Mouse (Mus musculus) embryonic facial prominence, embryonic 12.5 days (tissue): Measurements from ENCODE around the gene Nsun3. TPM values are rescaled to one million over a fixed set of nuclear protein-coding genes. Genes with fewer than 3 reads are reported as not detected.
A peak's percentile ranks its signal among the peaks of the same experiment; 100 is the strongest.

Experiments
- ATAC-seq: fragments of 200-750 bp; cut with Nextera tagmentation; 2 replicates; pipeline ENCODE4 v1.8.0; 2017; ENCODE audit not compliant: insufficient number of reproducible peaks, insufficient read depth, low FRiP score, low TSS enrichment
- H3K27ac ChIP-seq: fragments of 300-500 bp; sonication (generic); 2 replicates; pipeline ENCODE4 v1.5.1; 2016; ENCODE audit warnings: mild to moderate bottlenecking
- H3K27me3 ChIP-seq: fragments of 300-500 bp; sonication (generic); 2 replicates; pipeline ENCODE4 v1.6.1; 2016; ENCODE audit warnings: mild to moderate bottlenecking, moderate library complexity
- H3K36me3 ChIP-seq: fragments of 300-500 bp; sonication (generic); 2 replicates; pipeline ENCODE4 v1.6.1; 2016; ENCODE audit warnings: mild to moderate bottlenecking
- H3K4me1 ChIP-seq: fragments of 300-500 bp; sonication (generic); 2 replicates; pipeline ENCODE4 v1.6.1; 2016
- H3K4me2 ChIP-seq: fragments of 300-500 bp; sonication (generic); replicated peaks from 2 replicates; pipeline ENCODE4 v1.6.1; 2016; ENCODE audit warnings: mild to moderate bottlenecking, moderate library complexity
- H3K4me3 ChIP-seq: fragments of 300-500 bp; sonication (generic); 2 replicates; pipeline ENCODE4 v1.5.1; 2016; ENCODE audit warnings: mild to moderate bottlenecking
- H3K9ac ChIP-seq: fragments of 300-500 bp; sonication (generic); 2 replicates; pipeline ENCODE4 v1.6.1; 2016; ENCODE audit warnings: mild to moderate bottlenecking, moderate library complexity
- H3K9me3 ChIP-seq: fragments of 300-500 bp; sonication (generic); 2 replicates; pipeline ENCODE4 v1.6.1; 2016; ENCODE audit warnings: mild to moderate bottlenecking, moderate library complexity
- WGBS: fragments of 180-500 bp; shearing (Covaris S2); methylation state at CpG from one replicate; pipeline ENCODE4 v1.1.7; 2016; 5-methylcytosine and 5-hydroxymethylcytosine counted together
- polyA plus RNA-seq: library from polyadenylated mRNA; unstranded; fragments of >200 nt; fragmentation: Nextera tagmentation; extraction: Ambion mirVana; gene quantifications from 2 replicates; pipeline ENCODE4 v1.2.1, GENCODE M21; 2016

Gene Nsun3
- polyA plus RNA-seq, 1 experiment from 2014 or later = 9.5 TPM

- H3K27me3 ChIP-seq = no peaks in the 10 kb centered on the region
- no peaks in the 10 kb centered on the region for H3K4me1 ChIP-seq
- no peaks in the 10 kb centered on the region for H3K9me3 ChIP-seq
- H3K4me2 ChIP-seq = no peak overlapping the region
- no peak overlapping the region for H3K4me3 ChIP-seq
- WGBS = 82% methylated on average over 3 of the region's 3 CpGs
- peaks cover 17% of the 10 kb centered on the region for H3K36me3 ChIP-seq
- H3K27ac ChIP-seq = no peak overlapping the region
- no peak overlapping the region for H3K9ac ChIP-seq
- no peak for ATAC-seq
Observed at GRCm38 (mm10) chr16:62799839-62800238, 13.2 kb upstream of the Nsun3 start.

DNA sequence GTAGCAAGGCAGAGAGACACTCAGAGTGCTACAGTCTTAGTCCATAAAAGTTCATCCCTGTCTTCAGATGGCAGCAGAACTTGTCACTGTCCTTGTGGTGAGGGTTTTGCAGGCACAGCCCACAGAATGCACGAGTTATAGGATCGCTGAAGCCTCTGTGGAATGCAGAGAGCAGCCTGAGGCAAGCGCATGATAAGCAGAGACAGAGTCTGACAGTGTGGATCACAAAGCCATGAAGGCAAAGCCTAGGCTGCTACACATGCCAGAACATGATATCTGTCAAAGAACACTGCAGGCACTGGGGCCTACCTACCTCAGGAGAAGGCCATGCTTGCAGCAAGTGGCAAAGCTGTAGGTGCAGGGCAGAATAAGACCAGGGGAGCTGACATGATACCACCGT, 12.8 kb upstream of the Nsun3 start:
- ATAC-seq = peak; percentile 41; the same call in 1 of the 2 replicates
- Histone ChIP-seq H3K9ac (no peak overlapping the region), H3K27ac (no peak overlapping the region), H3K27me3 (no peaks in the 10 kb centered on the region), H3K4me1 (no peaks in the 10 kb centered on the region), H3K9me3 (no peaks in the 10 kb centered on the region), H3K4me3 (no peak overlapping the region), H3K4me2 (no peak overlapping the region), H3K36me3 (peaks cover 13% of the 10 kb centered on the region)
- 79% methylated on average over 4 of the region's 4 CpGs for WGBS

DNA sequence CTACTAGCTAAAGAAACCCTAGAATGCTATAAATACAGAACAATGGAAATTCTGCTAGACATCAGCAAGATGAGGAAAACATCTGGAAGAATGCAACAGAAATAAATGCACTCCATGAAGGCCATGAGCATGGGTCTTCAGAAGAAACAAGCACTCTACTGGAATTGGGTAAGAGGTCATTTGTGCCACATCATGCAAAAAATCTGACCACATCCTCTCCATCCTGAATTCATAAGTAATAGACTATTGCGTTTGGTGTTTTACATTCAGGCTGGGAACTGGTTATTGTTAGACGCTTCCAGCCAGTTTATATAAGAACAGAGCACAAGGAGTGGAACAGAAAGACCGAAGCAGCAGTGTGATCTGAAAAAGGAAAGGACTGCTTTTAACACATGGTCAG, 12.2 kb upstream of the Nsun3 start:
- no peaks in the 10 kb centered on the region for H3K27me3 ChIP-seq
- 90% methylated on average over 3 of the region's 3 CpGs for WGBS
- H3K27ac ChIP-seq = no peak overlapping the region
- no peaks in the 10 kb centered on the region for H3K4me1 ChIP-seq
- H3K9ac ChIP-seq = no peak overlapping the region
- H3K4me3 ChIP-seq = no peak overlapping the region
- peaks cover 13% of the 10 kb centered on the region for H3K36me3 ChIP-seq
- no peak for ATAC-seq
- no peak overlapping the region for H3K4me2 ChIP-seq
- H3K9me3 ChIP-seq = no peaks in the 10 kb centered on the region

- Histone ChIP-seq H3K27ac (no peak overlapping the region), H3K9me3 (no peaks in the 10 kb centered on the region), H3K36me3 (peaks cover 9% of the 10 kb centered on the region), H3K9ac (no peak overlapping the region), H3K27me3 (no peaks in the 10 kb centered on the region), H3K4me3 (no peak overlapping the region), H3K4me1 (no peaks in the 10 kb centered on the region), H3K4me2 (no peak overlapping the region)
- no peak for ATAC-seq
- 83% methylated on average over 1 of the region's 1 CpGs for WGBS
Observed at GRCm38 (mm10) chr16:62796608-62797007, 10.0 kb upstream of the Nsun3 start.

DNA sequence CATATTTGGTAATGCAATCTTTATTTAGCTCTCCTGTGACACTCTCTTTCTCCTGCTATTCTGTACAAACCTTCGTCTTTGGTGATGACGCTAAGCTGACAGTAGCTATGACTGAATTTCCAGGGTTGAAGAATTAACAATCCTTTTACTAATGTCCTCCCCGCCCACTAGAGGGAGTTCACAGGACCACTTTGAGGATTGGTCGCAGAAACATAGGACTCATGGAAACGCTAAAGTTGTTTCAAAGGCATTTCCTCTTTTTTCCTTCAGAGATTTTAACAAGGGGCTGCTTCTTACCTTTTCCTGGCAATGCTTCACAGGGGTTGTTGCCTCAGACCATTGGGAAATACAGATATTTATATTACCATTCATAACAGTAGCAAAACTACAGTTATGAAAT, 4.4 kb downstream of the Nsun3 start:
- Histone ChIP-seq H3K4me1 (peaks cover 21% of the 10 kb centered on the region; the same call in 1 of the 2 replicates), H3K4me3 (no peak overlapping the region), H3K27me3 (no peaks in the 10 kb centered on the region), H3K36me3 (no peaks in the 10 kb centered on the region), H3K4me2 (no peak overlapping the region), H3K27ac (no peak overlapping the region), H3K9me3 (no peaks in the 10 kb centered on the region), H3K9ac (no peak overlapping the region)
- no peak for ATAC-seq
- 63% methylated on average over 5 of the region's 5 CpGs for WGBS

GRCm38 (mm10) chr16:62778282-62778681, 8.3 kb downstream of the Nsun3 start:
- H3K4me3 ChIP-seq = no peak overlapping the region
- H3K4me2 ChIP-seq = no peak overlapping the region
- H3K4me1 ChIP-seq = peaks cover 11% of the 10 kb centered on the region; the same call in 1 of the 2 replicates
- no peak overlapping the region for H3K9ac ChIP-seq
- H3K27me3 ChIP-seq = no peaks in the 10 kb centered on the region
- H3K27ac ChIP-seq = no peak overlapping the region
- WGBS = 31% methylated on average over 10 of the region's 10 CpGs
- ATAC-seq = no peak
- H3K36me3 ChIP-seq = no peaks in the 10 kb centered on the region
- no peaks in the 10 kb centered on the region for H3K9me3 ChIP-seq

- H3K4me1 ChIP-seq = peaks cover 11% of the 10 kb centered on the region; the same call in 1 of the 2 replicates
- no peak overlapping the region for H3K4me2 ChIP-seq
- no peak overlapping the region for H3K27ac ChIP-seq
- no peak overlapping the region for H3K9ac ChIP-seq
- no peaks in the 10 kb centered on the region for H3K36me3 ChIP-seq
- no peak for ATAC-seq
- no peaks in the 10 kb centered on the region for H3K27me3 ChIP-seq
- no peak overlapping the region for H3K4me3 ChIP-seq
- H3K9me3 ChIP-seq = no peaks in the 10 kb centered on the region
- WGBS = 84% methylated on average over 11 of the region's 11 CpGs
Observed at GRCm38 (mm10) chr16:62776034-62776433, 10.6 kb downstream of the Nsun3 start.

DNA sequence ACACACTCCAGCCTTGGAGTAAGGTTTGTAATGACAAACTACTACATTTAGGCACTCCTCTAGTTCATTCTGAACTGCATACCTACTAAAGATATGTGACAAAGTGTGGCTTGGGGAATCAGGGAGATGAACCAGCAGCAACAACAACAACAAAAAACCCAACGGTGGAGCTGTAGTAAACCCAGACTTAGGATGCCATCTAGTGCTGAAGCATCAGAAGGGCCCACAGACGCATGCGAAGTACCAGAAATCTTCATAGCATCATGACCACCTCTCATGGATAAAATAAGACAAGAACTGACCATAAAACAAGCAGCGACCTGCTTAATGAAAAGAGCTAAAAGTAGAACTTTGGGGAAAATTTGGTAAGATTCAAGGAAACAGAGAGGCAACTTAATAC, 13.2 kb downstream of the Nsun3 start:
- H3K9me3 ChIP-seq = no peaks in the 10 kb centered on the region
- no peak overlapping the region for H3K27ac ChIP-seq

GRCm38 (mm10) chr16:62758340-62758739, 28.3 kb downstream of the Nsun3 start:
- no peak overlapping the region for H3K4me3 ChIP-seq
- H3K4me1 ChIP-seq = no peaks in the 10 kb centered on the region
- H3K9me3 ChIP-seq = peaks cover 4% of the 10 kb centered on the region; the same call in 1 of the 2 replicates
- H3K27me3 ChIP-seq = no peaks in the 10 kb centered on the region
- 100% methylated on average over 2 of the region's 2 CpGs for whole genome bisulfite sequencing
- no peak for ATAC-seq
- H3K27ac ChIP-seq = no peak overlapping the region
- no peaks in the 10 kb centered on the region for H3K36me3 ChIP-seq
- H3K9ac ChIP-seq = no peak overlapping the region
- H3K4me2 ChIP-seq = no peak overlapping the region

More for the DNA sequence above, 13.2 kb downstream of the Nsun3 start:
- Histone ChIP-seq H3K36me3 (no peaks in the 10 kb centered on the region), H3K4me2 (no peak overlapping the region), H3K27me3 (no peaks in the 10 kb centered on the region), H3K4me1 (peaks cover 8% of the 10 kb centered on the region; the same call in 1 of the 2 replicates), H3K9ac (no peak overlapping the region), H3K4me3 (no peak overlapping the region)
- no peak for ATAC-seq
- 81% methylated on average over 4 of the region's 4 CpGs for WGBS

- no peak overlapping the region for H3K4me2 ChIP-seq
- peaks cover 4% of the 10 kb centered on the region; the same call in 1 of the 2 replicates for H3K9me3 ChIP-seq
- ATAC-seq = no peak
- H3K4me3 ChIP-seq = no peak overlapping the region
- H3K4me1 ChIP-seq = no peaks in the 10 kb centered on the region
- no peaks in the 10 kb centered on the region for H3K27me3 ChIP-seq
- H3K27ac ChIP-seq = no peak overlapping the region
- H3K9ac ChIP-seq = no peak overlapping the region
- 86% methylated on average over 6 of the region's 6 CpGs for WGBS
- no peaks in the 10 kb centered on the region for H3K36me3 ChIP-seq
Observed at GRCm38 (mm10) chr16:62755307-62755706, 31.3 kb downstream of the Nsun3 start.

GRCm38 (mm10) chr16:62753597-62753996, 33.0 kb downstream of the Nsun3 start:
- WGBS = 88% methylated on average over 1 of the region's 1 CpGs

GRCm38 (mm10) chr16:62753079-62753478, 33.5 kb downstream of the Nsun3 start:
- Histone ChIP-seq H3K4me1 (no peaks in the 10 kb centered on the region), H3K4me3 (no peak overlapping the region), H3K27me3 (no peaks in the 10 kb centered on the region), H3K9ac (no peak overlapping the region), H3K4me2 (no peak overlapping the region), H3K27ac (no peak overlapping the region), H3K9me3 (no peaks in the 10 kb centered on the region), H3K36me3 (no peaks in the 10 kb centered on the region)
- no peak for ATAC-seq
- WGBS = 89% methylated on average over 4 of the region's 4 CpGs

More at GRCm38 (mm10) chr16:62753597-62753996, 33.0 kb downstream of the Nsun3 start:
- ATAC-seq = no peak
- no peak overlapping the region for H3K9ac ChIP-seq
- no peaks in the 10 kb centered on the region for H3K4me1 ChIP-seq
- H3K4me3 ChIP-seq = no peak overlapping the region
- H3K9me3 ChIP-seq = peaks cover 4% of the 10 kb centered on the region; the same call in 1 of the 2 replicates
- H3K27me3 ChIP-seq = no peaks in the 10 kb centered on the region
- H3K27ac ChIP-seq = no peak overlapping the region
- H3K36me3 ChIP-seq = no peaks in the 10 kb centered on the region
- H3K4me2 ChIP-seq = no peak overlapping the region

DNA sequence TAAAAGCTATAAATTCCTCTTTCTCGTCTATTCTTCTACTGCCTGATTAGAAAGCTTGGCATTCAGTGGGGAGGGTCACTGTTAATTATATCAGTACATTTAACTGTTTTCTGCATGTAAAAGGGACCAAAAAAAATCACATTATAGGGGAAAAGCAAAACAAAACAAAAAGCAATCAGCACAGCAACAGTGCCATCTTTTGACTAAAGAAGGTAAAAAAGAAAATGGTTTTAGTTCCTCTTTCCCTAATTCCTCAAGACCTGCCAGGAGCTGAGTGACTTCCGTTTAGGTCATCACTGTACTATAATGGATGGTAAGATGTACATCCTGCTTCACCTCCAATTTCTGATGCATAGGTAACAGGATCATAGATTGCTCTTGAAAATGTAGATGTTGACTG, 40.7 kb downstream of the Nsun3 start:
- no peaks in the 10 kb centered on the region for H3K4me1 ChIP-seq
- 83% methylated on average over 2 of the region's 2 CpGs for WGBS
- no peak overlapping the region for H3K9ac ChIP-seq
- no peaks in the 10 kb centered on the region for H3K36me3 ChIP-seq
- no peak overlapping the region for H3K27ac ChIP-seq
- H3K4me3 ChIP-seq = no peak overlapping the region
- no peak overlapping the region for H3K4me2 ChIP-seq
- H3K27me3 ChIP-seq = no peaks in the 10 kb centered on the region
- no peak for ATAC-seq
- no peaks in the 10 kb centered on the region for H3K9me3 ChIP-seq
